Mouse (Mus musculus): ENCODE measurements around the gene Olfr694. TPM values are rescaled to one million over a fixed set of nuclear protein-coding genes. Genes with fewer than 3 reads are reported as not detected.

Olfr694 gene
- polyA plus RNA-seq, 1 experiment from 2014 or later: not detected

DNA sequence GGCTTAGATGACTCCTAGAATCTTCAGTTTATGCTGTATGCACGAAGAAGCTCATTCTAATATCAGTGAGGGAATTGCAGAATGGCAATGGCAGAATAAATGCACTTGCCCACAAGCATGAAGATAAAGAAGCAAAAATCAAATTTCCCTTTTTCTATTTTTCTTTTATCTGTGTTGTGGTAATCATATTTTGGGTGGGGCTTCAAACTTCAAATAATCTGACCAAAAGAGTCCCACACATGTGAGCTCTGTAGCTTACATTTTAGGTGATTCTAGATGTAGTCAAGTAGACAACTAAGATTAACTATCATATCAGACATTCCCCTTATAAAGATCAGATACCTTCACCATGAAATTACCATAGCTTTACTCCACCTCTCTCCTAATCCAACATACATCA lies 41.8 kb downstream of the Olfr694 start:
- no peaks in the 10 kb centered on the region for H3K9me3 ChIP-seq
- H3K9ac ChIP-seq: no peak overlapping the region
- WGBS: 68% methylated on average over 1 of the region's 1 CpGs
- no peaks in the 10 kb centered on the region for H3K36me3 ChIP-seq
- H3K27me3 ChIP-seq: no peaks in the 10 kb centered on the region
- no peaks in the 10 kb centered on the region for H3K4me1 ChIP-seq
- no peak overlapping the region for H3K27ac ChIP-seq
- no peak for ATAC-seq (ENCODE audit: borderline replicate concordance, extremely low read depth, low FRiP score, low TSS enrichment)
- no peak overlapping the region for H3K4me2 ChIP-seq
- no peak overlapping the region for H3K4me3 ChIP-seq

GRCm38 (mm10) chr7:106645261-106645660 lies 46.4 kb downstream of the Olfr694 start:
- Histone ChIP-seq H3K27me3 (no peaks in the 10 kb centered on the region), H3K4me3 (no peak overlapping the region), H3K36me3 (no peaks in the 10 kb centered on the region), H3K27ac (no peak overlapping the region), H3K4me1 (no peaks in the 10 kb centered on the region), H3K9ac (no peak overlapping the region), H3K9me3 (no peaks in the 10 kb centered on the region), H3K4me2 (no peak overlapping the region)
- no peak for ATAC-seq (ENCODE audit: borderline replicate concordance, extremely low read depth, low FRiP score, low TSS enrichment)
- 81% methylated on average over 1 of the region's 1 CpGs for WGBS

DNA sequence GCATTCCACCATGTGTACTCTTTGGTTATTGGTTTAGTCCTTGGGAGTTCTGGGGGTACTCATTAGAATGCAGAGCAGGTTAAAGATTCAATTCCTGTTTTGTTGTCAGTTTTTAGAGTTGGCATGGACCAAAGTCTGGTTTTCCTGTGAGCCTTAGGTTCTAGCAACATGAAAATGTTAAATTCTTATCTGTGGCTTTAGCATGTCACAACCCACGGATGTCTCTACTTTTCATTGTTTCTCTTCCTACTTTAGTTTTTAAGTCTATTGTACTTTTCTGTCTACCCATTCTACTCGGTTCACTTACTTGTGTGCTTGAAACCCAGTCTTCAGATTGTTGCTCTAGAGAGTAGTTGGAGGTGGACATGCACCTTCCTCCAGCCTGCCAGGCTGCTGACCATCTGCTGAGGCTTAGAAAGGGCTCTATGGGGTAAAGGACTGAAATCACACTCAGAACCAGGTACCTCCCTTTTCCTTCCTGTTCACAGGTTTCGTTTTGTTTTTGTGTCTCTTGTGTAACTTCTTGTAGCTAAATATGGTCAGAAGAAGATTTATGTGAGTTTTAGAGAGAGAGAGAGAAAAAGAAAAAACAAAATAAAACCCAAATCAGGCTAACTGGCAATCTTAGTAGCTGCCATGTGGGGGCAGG lies 47.3 kb downstream of the Olfr694 start:
- Histone ChIP-seq H3K27ac (no peak overlapping the region), H3K36me3 (no peaks in the 10 kb centered on the region), H3K9ac (no peak overlapping the region), H3K4me2 (no peak overlapping the region), H3K4me3 (no peak overlapping the region), H3K9me3 (no peaks in the 10 kb centered on the region), H3K4me1 (no peaks in the 10 kb centered on the region), H3K27me3 (no peaks in the 10 kb centered on the region)
- no peak for ATAC-seq (ENCODE audit: borderline replicate concordance, extremely low read depth, low FRiP score, low TSS enrichment)
- WGBS: 71% methylated on average over 3 of the region's 3 CpGs

- Histone ChIP-seq H3K9me3 (no peaks in the 10 kb centered on the region), H3K27ac (no peak overlapping the region)
Observed at GRCm38 (mm10) chr7:106640839-106641238, 50.8 kb downstream of the Olfr694 start.

GRCm38 (mm10) chr7:106635560-106635959 lies 56.1 kb downstream of the Olfr694 start:
- WGBS: 71% methylated on average over 4 of the region's 4 CpGs
- Histone ChIP-seq H3K4me1 (no peaks in the 10 kb centered on the region), H3K27ac (no peak overlapping the region), H3K9me3 (no peaks in the 10 kb centered on the region), H3K9ac (no peak overlapping the region), H3K36me3 (no peaks in the 10 kb centered on the region), H3K4me2 (no peak overlapping the region), H3K4me3 (no peak overlapping the region), H3K27me3 (no peaks in the 10 kb centered on the region)
- no peak for ATAC-seq (ENCODE audit: borderline replicate concordance, extremely low read depth, low FRiP score, low TSS enrichment)

More at GRCm38 (mm10) chr7:106640839-106641238, 50.8 kb downstream of the Olfr694 start:
- 70% methylated on average over 1 of the region's 1 CpGs for WGBS
- no peaks in the 10 kb centered on the region for H3K4me1 ChIP-seq
- no peak overlapping the region for H3K4me2 ChIP-seq
- no peaks in the 10 kb centered on the region for H3K27me3 ChIP-seq
- no peak overlapping the region for H3K4me3 ChIP-seq
- ATAC-seq (ENCODE audit: borderline replicate concordance, extremely low read depth, low FRiP score, low TSS enrichment): no peak
- H3K36me3 ChIP-seq: no peaks in the 10 kb centered on the region
- no peak overlapping the region for H3K9ac ChIP-seq

Other genes with a start within 250 kb of the Olfr694 start
- not detected in 2 replicates for gene Olfr693, start 11.2 kb downstream of the Olfr694 start, polyA plus RNA-seq (2015; fragmentation: Nextera tagmentation; extraction: Ambion mirVana)
- gene Olfr695, start 24.6 kb upstream of the Olfr694 start, polyA plus RNA-seq (2015; fragmentation: Nextera tagmentation; extraction: Ambion mirVana): not detected in 2 replicates
- not detected in 2 replicates for gene Olfr697, start 50.6 kb upstream of the Olfr694 start, polyA plus RNA-seq (2015; fragmentation: Nextera tagmentation; extraction: Ambion mirVana)
- gene Olfr698, start 63.6 kb upstream of the Olfr694 start, polyA plus RNA-seq (2015; fragmentation: Nextera tagmentation; extraction: Ambion mirVana): not detected in 2 replicates
- gene Olfr699, start 101.4 kb upstream of the Olfr694 start, polyA plus RNA-seq (2015; fragmentation: Nextera tagmentation; extraction: Ambion mirVana): not detected in 2 replicates
- gene Olfr700, start 117.0 kb upstream of the Olfr694 start, polyA plus RNA-seq (2015; fragmentation: Nextera tagmentation; extraction: Ambion mirVana): not detected in 2 replicates
- not detected in 2 replicates for gene Olfr701, start 122.3 kb upstream of the Olfr694 start, polyA plus RNA-seq (2015; fragmentation: Nextera tagmentation; extraction: Ambion mirVana)
- not detected in 2 replicates for gene Olfr702, start 142.1 kb upstream of the Olfr694 start, polyA plus RNA-seq (2015; fragmentation: Nextera tagmentation; extraction: Ambion mirVana)
- not detected in 2 replicates for gene Olfr703, start 151.5 kb upstream of the Olfr694 start, polyA plus RNA-seq (2015; fragmentation: Nextera tagmentation; extraction: Ambion mirVana)
- gene Olfr704, start 171.4 kb upstream of the Olfr694 start, polyA plus RNA-seq (2015; fragmentation: Nextera tagmentation; extraction: Ambion mirVana): not detected in 2 replicates
- not detected in 2 replicates for gene Olfr705, start 185.1 kb upstream of the Olfr694 start, polyA plus RNA-seq (2015; fragmentation: Nextera tagmentation; extraction: Ambion mirVana)
- not detected in 2 replicates for gene Olfr706, start 196.3 kb upstream of the Olfr694 start, polyA plus RNA-seq (2015; fragmentation: Nextera tagmentation; extraction: Ambion mirVana)
- gene Olfr707, start 209.4 kb upstream of the Olfr694 start, polyA plus RNA-seq (2015; fragmentation: Nextera tagmentation; extraction: Ambion mirVana): not detected in 2 replicates
- not detected in 2 replicates for gene Olfr1532-ps1, start 216.2 kb upstream of the Olfr694 start, polyA plus RNA-seq (2015; fragmentation: Nextera tagmentation; extraction: Ambion mirVana)
- not detected in 2 replicates for gene Olfr709-ps1, start 240.4 kb upstream of the Olfr694 start, polyA plus RNA-seq (2015; fragmentation: Nextera tagmentation; extraction: Ambion mirVana)

Measured in lung, embryonic 15.5 days (tissue).